In genomic region chr15:100448572-100448971, GRCm38 (mm10) we compare ENCODE assay signal across 29 mouse cellular contexts. TPM values are rescaled to one million over a fixed set of nuclear protein-coding genes. Genes with fewer than 3 reads are reported as not detected.
DNase-seq lines count a peak whose midpoint lies in the region; ATAC-seq and TF ChIP-seq lines count a peak whose summit lies in the region.
"Had no signal": no experiment of that assay in that cellular context is flagged by ENCODE, and none has a peak within 500 bp of the region (broad histone marks: within the 10 kb centered on the region; RNA-seq: fewer than 3 reads in every experiment).

No protein-coding gene starts in this region.

- H3K9ac ChIP-seq in midbrain, postnatal 0 days (replicated peaks; ENCODE audit: low read length, poor library complexity, severe bottlenecking): no peak overlapping the region
- H3K9ac ChIP-seq: embryonic facial prominence, embryonic 13.5 days; forebrain, embryonic 12.5 days; heart, embryonic 15.5 days; hindbrain, embryonic 14.5 days; liver, embryonic 12.5 days; midbrain, embryonic 12.5 days had no signal

- ATAC-seq in midbrain, postnatal 0 days (ENCODE audit: low FRiP score): no peak
- ATAC-seq: liver, embryonic 12.5 days had no signal

- H3K36me3 ChIP-seq in kidney, adult 2 months (ENCODE audit: control insufficient read depth, insufficient read depth, low read length): no peaks in the 10 kb centered on the region
- no peaks in the 10 kb centered on the region for H3K36me3 ChIP-seq in midbrain, postnatal 0 days (ENCODE audit: insufficient read depth, low read length)
- no peaks in the 10 kb centered on the region for H3K36me3 ChIP-seq in midbrain, embryonic 10.5 days
- H3K36me3 ChIP-seq: embryonic facial prominence, embryonic 13.5 days; forebrain, embryonic 12.5 days; heart, embryonic 15.5 days; liver, embryonic 12.5 days; midbrain, embryonic 12.5 days had no signal

- 87% methylated on average over 4 of the region's 4 CpGs for WGBS in kidney, adult 2 months
- 78% methylated on average over 4 of the region's 4 CpGs for WGBS in midbrain, postnatal 0 days
- WGBS in midbrain, embryonic 10.5 days: 72% methylated on average over 4 of the region's 4 CpGs

- H3K4me2 ChIP-seq in midbrain, postnatal 0 days (ENCODE audit: low read depth, low read length, poor library complexity, severe bottlenecking): no peak overlapping the region
- H3K4me2 ChIP-seq: embryonic facial prominence, embryonic 13.5 days; forebrain, embryonic 12.5 days; heart, embryonic 15.5 days; hindbrain, embryonic 14.5 days; liver, embryonic 12.5 days; midbrain, embryonic 12.5 days had no signal

- no peaks in the 10 kb centered on the region; the same call in 1 of the 2 replicates for H3K4me1 ChIP-seq in kidney, adult 2 months (ENCODE audit: control insufficient read depth, insufficient read depth, low read length)
- no peaks in the 10 kb centered on the region for H3K4me1 ChIP-seq in midbrain, postnatal 0 days (ENCODE audit: insufficient read depth, low read length)
- H3K4me1 ChIP-seq in midbrain, embryonic 10.5 days: peaks cover 8% of the 10 kb centered on the region
- peaks cover 31% of the 10 kb centered on the region for H3K4me1 ChIP-seq in bone marrow macrophage, adult 2 months (ENCODE audit: control insufficient read depth, insufficient read depth, low read length)

- H3K9me3 ChIP-seq in midbrain, postnatal 0 days (ENCODE audit: low read length): no peaks in the 10 kb centered on the region
- no peaks in the 10 kb centered on the region for H3K9me3 ChIP-seq in midbrain, embryonic 10.5 days (replicated peaks)
- H3K9me3 ChIP-seq: embryonic facial prominence, embryonic 13.5 days; forebrain, embryonic 12.5 days; heart, embryonic 15.5 days; liver, embryonic 12.5 days; midbrain, embryonic 12.5 days had no signal

- no peak for TF ChIP-seq POLR2A in kidney, adult 2 months (IDR thresholded peaks at IDR 0.05; ENCODE audit: low read depth, low read length)
- no peak for TF ChIP-seq POLR2A in bone marrow macrophage, adult 2 months (IDR thresholded peaks at IDR 0.05; ENCODE audit: borderline replicate concordance, low read depth, low read length)

- TF ChIP-seq CTCF in kidney, adult 2 months (conservative IDR thresholded peaks at IDR 0.05; ENCODE audit: insufficient read depth, insufficient read length, low read depth, low read length): 0 out of 2 replicates have a peak, but pooled peaks have one; percentile 10
- TF ChIP-seq CTCF in midbrain, postnatal 0 days (IDR thresholded peaks at IDR 0.05): peak; percentile 35
- no peak for TF ChIP-seq CTCF in bone marrow macrophage, adult 2 months (IDR thresholded peaks at IDR 0.05; ENCODE audit: low read depth, low read length)

- H3K27me3 ChIP-seq in kidney, adult 2 months (replicated peaks; ENCODE audit: control insufficient read depth, insufficient read depth, low read length): no peaks in the 10 kb centered on the region
- H3K27me3 ChIP-seq in midbrain, postnatal 0 days (ENCODE audit: insufficient read depth, low read length): no peaks in the 10 kb centered on the region
- no peaks in the 10 kb centered on the region for H3K27me3 ChIP-seq in midbrain, embryonic 10.5 days (ENCODE audit: low read depth, poor library complexity, severe bottlenecking)
- H3K27me3 ChIP-seq: embryonic facial prominence, embryonic 13.5 days; forebrain, embryonic 12.5 days; heart, embryonic 15.5 days; midbrain, embryonic 12.5 days had no signal

- no peak overlapping the region for H3K27ac ChIP-seq in kidney, adult 2 months (ENCODE audit: insufficient read depth, low read depth, low read length)
- no peak overlapping the region for H3K27ac ChIP-seq in midbrain, postnatal 0 days (ENCODE audit: low read depth, low read length)
- no peak overlapping the region for H3K27ac ChIP-seq in midbrain, embryonic 10.5 days (replicated peaks)
- H3K27ac ChIP-seq in bone marrow macrophage, adult 2 months (ENCODE audit: insufficient read depth, low read depth, low read length): peak overlapping the region; percentile 97; the same call in 1 of the 2 replicates
- H3K27ac ChIP-seq: embryonic facial prominence, embryonic 13.5 days; forebrain, embryonic 12.5 days; heart, embryonic 15.5 days; hindbrain, embryonic 14.5 days; liver, embryonic 12.5 days; midbrain, embryonic 12.5 days had no signal

- H3K4me3 ChIP-seq in kidney, adult 2 months (ENCODE audit: insufficient read depth, low read depth, low read length): no peak overlapping the region
- no peak overlapping the region for H3K4me3 ChIP-seq in midbrain, postnatal 0 days (ENCODE audit: low read depth, low read length)
- no peak overlapping the region for H3K4me3 ChIP-seq in midbrain, embryonic 10.5 days
- no peak overlapping the region for H3K4me3 ChIP-seq in bone marrow macrophage, adult 2 months (ENCODE audit: insufficient read depth, low read length)
- H3K4me3 ChIP-seq: embryonic facial prominence, embryonic 13.5 days; erythroblast, embryonic 14.5 days; forebrain, embryonic 12.5 days; heart, embryonic 15.5 days; liver, embryonic 12.5 days; midbrain, embryonic 12.5 days had no signal

- DNase-seq in kidney, adult 2 months: no peak
- DNase-seq in kidney, postnatal 4 days: no peak
- DNase-seq in midbrain, postnatal 0 days (ENCODE audit: low spot score): no peak
- no peak for DNase-seq in midbrain, embryonic 10.5 days (ENCODE audit: low spot score)
- DNase-seq in embryo, embryonic 10 days (ENCODE audit: low spot score): no peak
- DNase-seq in adrenal gland, postnatal 4 days (ENCODE audit: low spot score in 2 of 2): no peak
- DNase-seq: adrenal gland, adult 2 months; cerebellum, adult 2 months; cerebellum, postnatal 25 days; embryo, embryonic 11 days; gastrocnemius, postnatal 36 days; heart, postnatal 36 days; kidney, adult 11 months; kidney, postnatal 10 days had no signal

RNA-seq across cellular contexts. Expression of gene Letmd1, which starts 20.3 kb away (rescaled TPM):
- 79.0 and 79.8 TPM in 2 replicates for polyA plus RNA-seq in kidney, adult 2 months (2012; rRNA removed)
- total RNA-seq in midbrain, postnatal 0 days (2014; rRNA removed): 80.9 and 86.0 TPM in 2 replicates
- 53.0 and 55.0 TPM in 2 replicates for polyA plus RNA-seq in midbrain, postnatal 0 days (2015; fragmentation: Nextera tagmentation; extraction: Ambion mirVana)
- polyA plus RNA-seq in midbrain, embryonic 10.5 days (2016; fragmentation: Nextera tagmentation; extraction: Ambion mirVana): 44.1 and 47.3 TPM in 2 replicates
- polyA plus RNA-seq in bone marrow macrophage, adult 2 months (2012; ENCODE audit: insufficient read depth, insufficient read length, missing spikeins): 41.7 and 45.7 TPM in 2 replicates
- 100 to 1,000 TPM in 1 of 2 experiments, 10 to 100 TPM in 1; 93.9 to 111 TPM for total RNA-seq in adrenal gland, postnatal 4 days (2021)

RNA-seq across cellular contexts. Expression of gene Slc11a2, which starts 23.7 kb away (rescaled TPM):
- 97.1 and 109 TPM in 2 replicates for polyA plus RNA-seq in kidney, adult 2 months (2012; rRNA removed)
- 29.5 and 34.4 TPM in 2 replicates for total RNA-seq in midbrain, postnatal 0 days (2014; rRNA removed)
- polyA plus RNA-seq in midbrain, postnatal 0 days (2015; fragmentation: Nextera tagmentation; extraction: Ambion mirVana): 17.0 and 23.6 TPM in 2 replicates
- polyA plus RNA-seq in midbrain, embryonic 10.5 days (2016; fragmentation: Nextera tagmentation; extraction: Ambion mirVana): 26.3 and 26.7 TPM in 2 replicates
- 64.3 and 68.0 TPM in 2 replicates for polyA plus RNA-seq in bone marrow macrophage, adult 2 months (2012; ENCODE audit: insufficient read depth, insufficient read length, missing spikeins)
- total RNA-seq in adrenal gland, postnatal 4 days (2021): 10 to 100 TPM; 73.1 to 89.5 TPM

RNA-seq across cellular contexts. Expression of gene Gm5475, which starts 26.6 kb away (rescaled TPM):
- polyA plus RNA-seq in kidney, adult 2 months (2012; rRNA removed): 1.2 TPM in 2 replicates
- not detected in 2 replicates for total RNA-seq in midbrain, postnatal 0 days (2014; rRNA removed)
- polyA plus RNA-seq in midbrain, postnatal 0 days (2015; fragmentation: Nextera tagmentation; extraction: Ambion mirVana): 0.15 and 0.17 TPM in 2 replicates
- polyA plus RNA-seq in midbrain, embryonic 10.5 days (2016; fragmentation: Nextera tagmentation; extraction: Ambion mirVana): 0.04 TPM in 1 of 2 replicates, not detected in the other
- polyA plus RNA-seq in bone marrow macrophage, adult 2 months (2012; ENCODE audit: insufficient read depth, insufficient read length, missing spikeins): not detected in 2 replicates
- under 1 TPM; 0.23 to 0.59 TPM for total RNA-seq in adrenal gland, postnatal 4 days (2021)
- total RNA-seq: adrenal gland, adult 2 months; gastrocnemius, postnatal 36 days; heart, adult 8-10 months; heart, postnatal 36 days; layer of hippocampus, adult 18-20 months; layer of hippocampus, postnatal 25 days; megakaryocyte progenitor cell, adult 5-6 weeks; monocyte, adult 5-6 weeks; neutrophil, adult 5-6 weeks had no signal
- polyA plus RNA-seq: cerebellum, adult 2 months; embryonic facial prominence, embryonic 13.5 days; erythroblast, embryonic 14.5 days; heart, embryonic 15.5 days; limb, embryonic 11.5 days had no signal

RNA-seq across cellular contexts. Expression of gene Csrnp2, which starts 46.7 kb away (rescaled TPM):
- polyA plus RNA-seq in kidney, adult 2 months (2012; rRNA removed): 2.6 and 2.7 TPM in 2 replicates
- total RNA-seq in midbrain, postnatal 0 days (2014; rRNA removed): 61.5 and 66.3 TPM in 2 replicates
- 35.8 and 37.0 TPM in 2 replicates for polyA plus RNA-seq in midbrain, postnatal 0 days (2015; fragmentation: Nextera tagmentation; extraction: Ambion mirVana)
- 16.7 and 22.0 TPM in 2 replicates for polyA plus RNA-seq in midbrain, embryonic 10.5 days (2016; fragmentation: Nextera tagmentation; extraction: Ambion mirVana)
- polyA plus RNA-seq in bone marrow macrophage, adult 2 months (2012; ENCODE audit: insufficient read depth, insufficient read length, missing spikeins): 2.2 and 2.8 TPM in 2 replicates
- total RNA-seq in adrenal gland, postnatal 4 days (2021): 10 to 100 TPM in 1 of 2 experiments, 1 to 10 TPM in 1; 7.4 to 10.1 TPM
